Mouse (Mus musculus) right cerebral cortex, postnatal 4 days (tissue): ENCODE data around the gene Dync1i1.
"Not testable (repeated sequence)": the region's sequence is repeated elsewhere in the genome, so short reads cannot be mapped to it uniquely, and the experiment has no call there.

Experiments used
- DNase-seq: peaks from one replicate; pipeline ENCODE4 v3.0.0-alpha.2; 2022

Dync1i1 gene

GRCm38 (mm10) chr6:5725611-5726236, at the start of gene Dync1i1:
TSS of gene Dync1i1 (plus strand) at chr6:5725639.
- DNase-seq: peak; percentile 58

- no peak for DNase-seq
These were observed 45.7 kb upstream of the Dync1i1 start for GRCm38 (mm10) chr6:5679738-5680137.

- DNase-seq: no peak
These were observed 23.6 kb upstream of the Dync1i1 start for GRCm38 (mm10) chr6:5701826-5702225.

GRCm38 (mm10) chr6:5707894-5708293, 17.5 kb upstream of the Dync1i1 start:
- DNase-seq: not testable (repeated sequence)

- DNase-seq: no peak
These were observed 15.3 kb upstream of the Dync1i1 start for GRCm38 (mm10) chr6:5710063-5710605.

GRCm38 (mm10) chr6:5712620-5713019, 12.8 kb upstream of the Dync1i1 start:
- no peak for DNase-seq

- DNase-seq: no peak
These were observed 10.3 kb upstream of the Dync1i1 start for GRCm38 (mm10) chr6:5715101-5715618.

GRCm38 (mm10) chr6:5718955-5719354, 6.5 kb upstream of the Dync1i1 start:
- no peak for DNase-seq

GRCm38 (mm10) chr6:5720716-5721115, 4.7 kb upstream of the Dync1i1 start:
- DNase-seq: not testable (repeated sequence)

GRCm38 (mm10) chr6:5723986-5724385, 1.5 kb upstream of the Dync1i1 start:
- no peak for DNase-seq

GRCm38 (mm10) chr6:5726237-5726670, 815 bp downstream of the Dync1i1 start:
- DNase-seq: peak; percentile 27

GRCm38 (mm10) chr6:5733217-5733616, 7.8 kb downstream of the Dync1i1 start:
- no peak for DNase-seq

- DNase-seq: no peak
These were observed 9.0 kb downstream of the Dync1i1 start for GRCm38 (mm10) chr6:5734398-5734797.

GRCm38 (mm10) chr6:5734862-5735261, 9.4 kb downstream of the Dync1i1 start:
- DNase-seq: no peak

GRCm38 (mm10) chr6:5739711-5740110, 14.3 kb downstream of the Dync1i1 start:
- DNase-seq: peak; percentile 27

GRCm38 (mm10) chr6:5741395-5742032, 16.1 kb downstream of the Dync1i1 start:
- no peak for DNase-seq

- no peak for DNase-seq
These were observed 24.8 kb downstream of the Dync1i1 start for GRCm38 (mm10) chr6:5750079-5750711.

GRCm38 (mm10) chr6:5752128-5752527, 26.7 kb downstream of the Dync1i1 start:
- DNase-seq: peak; percentile 71

GRCm38 (mm10) chr6:5752617-5753016, 27.2 kb downstream of the Dync1i1 start:
- DNase-seq: no peak

GRCm38 (mm10) chr6:5756509-5757130, 31.2 kb downstream of the Dync1i1 start:
- DNase-seq: no peak

GRCm38 (mm10) chr6:5762943-5763342, 37.5 kb downstream of the Dync1i1 start:
- no peak for DNase-seq

GRCm38 (mm10) chr6:5768576-5768975, 43.1 kb downstream of the Dync1i1 start:
- DNase-seq: no peak

- no peak for DNase-seq
These were observed 44.8 kb downstream of the Dync1i1 start for GRCm38 (mm10) chr6:5770283-5770682.
